Mouse (Mus musculus): ENCODE measurements around the gene Rmnd5b. TPM values are rescaled to one million over a fixed set of nuclear protein-coding genes. Genes with fewer than 3 reads are reported as not detected.
A peak's percentile ranks its signal among the peaks of the same experiment; 100 is the strongest.

Gene Rmnd5b
- polyA plus RNA-seq, 1 experiment = 27.4 TPM

DNA sequence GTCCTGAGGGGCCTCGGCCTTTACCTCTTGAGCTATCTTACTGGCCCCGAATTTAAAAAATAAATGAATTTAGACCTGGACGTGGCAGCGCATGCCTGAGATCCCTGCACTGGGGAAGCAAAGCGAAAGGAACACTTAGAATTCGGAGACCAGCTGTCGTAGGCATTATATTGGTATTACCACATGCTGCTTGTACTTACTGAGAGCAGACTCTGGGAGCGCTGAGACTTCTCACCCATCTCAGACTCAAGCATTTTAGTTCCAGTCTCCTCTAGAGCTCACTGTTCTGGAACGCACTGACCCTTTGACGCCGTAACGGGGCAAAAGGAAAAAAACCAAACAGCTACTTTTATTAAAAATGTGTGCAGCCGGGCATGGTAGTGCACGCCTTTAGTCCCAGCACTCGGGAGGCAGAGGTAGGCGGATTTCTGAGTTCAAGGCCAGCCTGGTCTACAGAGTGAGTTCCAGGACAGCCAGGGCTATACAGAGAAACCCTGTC, 26.2 kb upstream of the Rmnd5b start:
- Histone ChIP-seq H3K79me3 (ENCODE audit: low read depth) (no peaks in the 10 kb centered on the region), H3K36me3 (ENCODE audit: control insufficient read depth, insufficient read depth) (no peaks in the 10 kb centered on the region), H3ac (ENCODE audit: control insufficient read depth, insufficient read length, low read depth) (no peak overlapping the region), H3K79me2 (ENCODE audit: control insufficient read depth, insufficient read depth) (no peaks in the 10 kb centered on the region), H3K4me3 (ENCODE audit: insufficient read depth, poor library complexity, severe bottlenecking) (no peak overlapping the region), H3K27me3 (ENCODE audit: control insufficient read depth, insufficient read depth, insufficient read length) (no peaks in the 10 kb centered on the region)
- TF ChIP-seq CEBPB (IDR thresholded peaks at IDR 0.05; ENCODE audit: low read depth) (no peak), CTCF (IDR thresholded peaks at IDR 0.05; ENCODE audit: control insufficient read depth, insufficient read depth, insufficient read length) (no peak), USF1 (IDR thresholded peaks at IDR 0.05; ENCODE audit: low read depth) (no peak), MYOD1 (IDR thresholded peaks at IDR 0.05; ENCODE audit: control insufficient read depth, insufficient read length, low read depth) (no peak), MYOG (IDR thresholded peaks at IDR 0.05; ENCODE audit: control insufficient read depth, extremely low read depth, insufficient read length) (no peak), FOSL1 (IDR thresholded peaks at IDR 0.05; ENCODE audit: insufficient read depth, low read length, poor library complexity, severe bottlenecking) (no peak)

DNA sequence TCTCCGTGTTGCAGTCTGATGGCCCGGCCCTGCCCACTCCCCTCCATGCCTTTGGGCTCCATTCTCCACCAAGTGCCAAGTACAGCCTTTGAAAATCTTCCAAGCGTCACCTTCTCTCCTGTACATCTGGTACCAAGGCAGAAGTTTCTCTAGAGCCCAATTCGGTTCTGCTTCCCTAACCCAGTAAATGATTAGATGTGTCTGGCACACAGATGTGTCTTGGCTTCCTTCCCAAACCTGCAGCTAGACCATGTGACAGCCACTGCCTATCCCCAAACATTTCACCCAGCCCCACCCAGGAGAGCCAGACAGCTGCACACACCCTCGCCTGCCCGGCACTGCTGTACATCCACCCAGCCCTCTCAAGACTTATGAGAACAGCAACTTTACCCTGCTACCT, 23.0 kb upstream of the Rmnd5b start:
- TF ChIP-seq MYOD1 (IDR thresholded peaks at IDR 0.05; ENCODE audit: control insufficient read depth, insufficient read length, low read depth) = no peak
- peak; percentile 42 for TF ChIP-seq USF1 (IDR thresholded peaks at IDR 0.05; ENCODE audit: low read depth)
- Histone ChIP-seq H3ac (ENCODE audit: control insufficient read depth, insufficient read length, low read depth) (no peak overlapping the region), H3K79me2 (ENCODE audit: control insufficient read depth, insufficient read depth) (no peaks in the 10 kb centered on the region), H3K36me3 (ENCODE audit: control insufficient read depth, insufficient read depth) (no peaks in the 10 kb centered on the region), H3K79me3 (ENCODE audit: low read depth) (no peaks in the 10 kb centered on the region), H3K4me3 (ENCODE audit: insufficient read depth, poor library complexity, severe bottlenecking) (no peak overlapping the region), H3K27me3 (ENCODE audit: control insufficient read depth, insufficient read depth, insufficient read length) (no peaks in the 10 kb centered on the region)

DNA sequence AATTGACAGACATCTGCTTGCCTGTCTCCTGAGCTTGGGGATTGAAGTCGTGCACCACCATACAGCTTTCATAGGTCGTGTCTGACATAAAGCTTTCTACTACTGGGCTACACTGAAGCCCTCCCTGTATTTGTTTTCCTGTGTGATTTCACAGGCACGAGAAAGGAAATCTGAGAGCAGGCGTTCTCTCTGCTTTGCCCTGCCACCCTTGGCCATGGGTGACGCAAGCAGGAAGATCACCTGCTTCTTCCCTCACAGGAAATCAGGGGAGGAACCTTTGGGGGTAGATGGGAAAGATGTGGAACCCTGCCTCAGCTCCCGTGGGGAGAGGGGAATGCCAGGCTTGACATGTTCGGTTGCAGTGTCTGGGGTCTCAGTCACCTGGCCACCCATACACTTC, 22.6 kb upstream of the Rmnd5b start:
- Histone ChIP-seq H3ac (ENCODE audit: control insufficient read depth, insufficient read length, low read depth) (no peak overlapping the region), H3K27me3 (ENCODE audit: control insufficient read depth, insufficient read depth, insufficient read length) (no peaks in the 10 kb centered on the region), H3K79me3 (ENCODE audit: low read depth) (no peaks in the 10 kb centered on the region), H3K36me3 (ENCODE audit: control insufficient read depth, insufficient read depth) (no peaks in the 10 kb centered on the region), H3K79me2 (ENCODE audit: control insufficient read depth, insufficient read depth) (no peaks in the 10 kb centered on the region), H3K4me3 (ENCODE audit: insufficient read depth, poor library complexity, severe bottlenecking) (no peak overlapping the region)
- no peak for TF ChIP-seq CEBPB (IDR thresholded peaks at IDR 0.05; ENCODE audit: low read depth)
- TF ChIP-seq FOSL1 (IDR thresholded peaks at IDR 0.05; ENCODE audit: insufficient read depth, low read length, poor library complexity, severe bottlenecking) = no peak
- TF ChIP-seq MYOG (IDR thresholded peaks at IDR 0.05; ENCODE audit: control insufficient read depth, extremely low read depth, insufficient read length) = no peak
- TF ChIP-seq MAX (IDR thresholded peaks at IDR 0.05) = no peak
- no peak for TF ChIP-seq MYOD1 (IDR thresholded peaks at IDR 0.05; ENCODE audit: control insufficient read depth, insufficient read length, low read depth)
- TF ChIP-seq USF1 (IDR thresholded peaks at IDR 0.05; ENCODE audit: low read depth) = no peak
- TF ChIP-seq CTCF (IDR thresholded peaks at IDR 0.05; ENCODE audit: control insufficient read depth, insufficient read depth, insufficient read length) = no peak

DNA sequence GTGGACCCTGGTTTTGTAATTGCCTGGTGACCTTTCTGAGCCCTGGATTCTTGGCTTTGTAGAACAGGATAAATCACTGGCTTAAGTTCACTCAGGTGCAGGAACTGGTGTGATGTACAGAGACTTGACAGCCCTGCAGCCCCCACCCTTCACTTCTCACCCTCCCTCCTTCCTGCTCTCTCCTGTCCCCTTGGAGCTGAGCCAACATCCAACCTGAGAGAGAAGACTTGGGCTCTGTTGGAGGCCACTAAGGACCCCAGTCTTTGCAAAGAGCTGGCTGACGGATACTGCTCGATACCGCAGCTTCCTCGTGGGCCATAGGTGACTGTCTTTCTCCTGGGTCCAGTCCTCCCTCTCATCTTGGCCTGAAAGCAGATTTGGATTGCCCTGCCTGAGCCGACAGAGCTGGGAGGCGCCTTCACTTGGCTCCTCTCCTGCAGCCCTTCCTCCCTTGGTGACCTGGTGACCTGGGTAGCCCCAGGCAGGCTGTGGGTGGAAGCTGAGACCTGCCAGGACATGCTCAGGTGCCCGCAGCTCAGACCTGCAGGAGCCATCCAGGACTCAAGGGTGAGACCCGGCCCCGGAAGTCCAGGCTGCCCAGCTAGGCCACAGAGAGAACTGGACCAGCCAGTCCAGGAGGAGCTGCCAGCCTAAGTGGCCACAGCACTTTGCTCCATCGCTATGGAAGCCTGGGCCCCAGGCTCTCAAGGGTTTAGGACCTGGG, 21.3 kb upstream of the Rmnd5b start:
- Histone ChIP-seq H3K36me3 (ENCODE audit: control insufficient read depth, insufficient read depth) (no peaks in the 10 kb centered on the region), H3ac (ENCODE audit: control insufficient read depth, insufficient read length, low read depth) (no peak overlapping the region), H3K79me3 (ENCODE audit: low read depth) (no peaks in the 10 kb centered on the region), H3K27me3 (ENCODE audit: control insufficient read depth, insufficient read depth, insufficient read length) (no peaks in the 10 kb centered on the region), H3K79me2 (ENCODE audit: control insufficient read depth, insufficient read depth) (no peaks in the 10 kb centered on the region), H3K4me3 (ENCODE audit: insufficient read depth, poor library complexity, severe bottlenecking) (no peak overlapping the region)
- TF ChIP-seq MYOD1 (IDR thresholded peaks at IDR 0.05; ENCODE audit: control insufficient read depth, insufficient read length, low read depth) (no peak), CTCF (IDR thresholded peaks at IDR 0.05; ENCODE audit: control insufficient read depth, insufficient read depth, insufficient read length) (no peak), FOSL1 (IDR thresholded peaks at IDR 0.05; ENCODE audit: insufficient read depth, low read length, poor library complexity, severe bottlenecking) (no peak)

DNA sequence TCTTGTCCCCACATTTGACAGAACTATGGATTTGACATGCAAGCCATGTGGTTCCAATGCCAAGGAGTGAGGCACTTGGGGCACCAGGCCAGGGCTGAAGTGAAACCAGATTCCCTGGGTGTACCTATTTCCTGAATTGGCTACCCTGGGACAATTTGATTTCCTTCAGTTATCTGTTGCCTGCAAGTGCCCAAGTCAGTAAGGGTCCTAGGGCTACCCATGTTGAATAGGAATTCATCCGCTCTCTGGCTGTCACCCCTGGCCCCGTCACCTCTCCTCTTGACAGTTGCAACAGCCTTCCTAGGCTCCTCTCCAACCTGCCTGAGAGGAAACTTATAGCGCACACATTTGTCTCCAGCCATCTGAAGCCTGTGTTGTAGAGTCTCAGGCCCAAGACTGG, 19.2 kb upstream of the Rmnd5b start:
- TF ChIP-seq CTCF (IDR thresholded peaks at IDR 0.05; ENCODE audit: control insufficient read depth, insufficient read depth, insufficient read length) (no peak), MYOG (IDR thresholded peaks at IDR 0.05; ENCODE audit: control insufficient read depth, extremely low read depth, insufficient read length) (no peak), MYOD1 (IDR thresholded peaks at IDR 0.05; ENCODE audit: control insufficient read depth, insufficient read length, low read depth) (no peak), USF1 (IDR thresholded peaks at IDR 0.05; ENCODE audit: low read depth) (no peak), CEBPB (IDR thresholded peaks at IDR 0.05; ENCODE audit: low read depth) (no peak), MAX (IDR thresholded peaks at IDR 0.05) (no peak), FOSL1 (IDR thresholded peaks at IDR 0.05; ENCODE audit: insufficient read depth, low read length, poor library complexity, severe bottlenecking) (no peak)
- no peak overlapping the region for H3ac ChIP-seq (ENCODE audit: control insufficient read depth, insufficient read length, low read depth)
- H3K36me3 ChIP-seq (ENCODE audit: control insufficient read depth, insufficient read depth) = no peaks in the 10 kb centered on the region
- no peaks in the 10 kb centered on the region for H3K79me3 ChIP-seq (ENCODE audit: low read depth)
- H3K27me3 ChIP-seq (ENCODE audit: control insufficient read depth, insufficient read depth, insufficient read length) = no peaks in the 10 kb centered on the region
- no peak overlapping the region for H3K4me3 ChIP-seq (ENCODE audit: insufficient read depth, poor library complexity, severe bottlenecking)
- H3K79me2 ChIP-seq (ENCODE audit: control insufficient read depth, insufficient read depth) = no peaks in the 10 kb centered on the region

DNA sequence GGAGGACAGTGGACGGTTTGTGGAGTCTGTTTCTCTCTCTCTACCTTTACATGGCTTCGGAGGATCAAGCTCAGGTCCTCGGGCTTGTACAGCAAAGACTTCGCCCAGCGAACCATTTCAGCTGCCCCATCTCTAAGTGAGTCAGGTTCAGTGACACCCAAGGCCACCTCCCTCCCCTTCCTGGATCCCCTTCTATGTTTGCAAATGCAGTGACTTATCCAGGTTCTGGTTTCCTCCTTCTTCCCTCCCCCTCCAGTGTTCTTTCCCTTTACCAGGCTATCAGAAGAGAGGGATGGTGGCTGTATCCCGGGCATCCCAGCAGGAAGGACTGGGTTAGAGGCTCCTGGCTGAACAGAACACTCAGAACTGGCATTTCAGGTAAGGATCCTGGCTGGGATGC, 18.0 kb upstream of the Rmnd5b start:
- no peak overlapping the region for H3K4me3 ChIP-seq (ENCODE audit: insufficient read depth, poor library complexity, severe bottlenecking)
- no peak for TF ChIP-seq FOSL1 (IDR thresholded peaks at IDR 0.05; ENCODE audit: insufficient read depth, low read length, poor library complexity, severe bottlenecking)
- TF ChIP-seq USF1 (IDR thresholded peaks at IDR 0.05; ENCODE audit: low read depth) = no peak
- no peak for TF ChIP-seq MAX (IDR thresholded peaks at IDR 0.05)
- no peak for TF ChIP-seq MYOD1 (IDR thresholded peaks at IDR 0.05; ENCODE audit: control insufficient read depth, insufficient read length, low read depth)
- TF ChIP-seq MYOG (IDR thresholded peaks at IDR 0.05; ENCODE audit: control insufficient read depth, extremely low read depth, insufficient read length) = no peak
- TF ChIP-seq CTCF (IDR thresholded peaks at IDR 0.05; ENCODE audit: control insufficient read depth, insufficient read depth, insufficient read length) = no peak
- TF ChIP-seq CEBPB (IDR thresholded peaks at IDR 0.05; ENCODE audit: low read depth) = no peak
- H3ac ChIP-seq (ENCODE audit: control insufficient read depth, insufficient read length, low read depth) = no peak overlapping the region
- no peaks in the 10 kb centered on the region for H3K79me3 ChIP-seq (ENCODE audit: low read depth)
- no peaks in the 10 kb centered on the region for H3K27me3 ChIP-seq (ENCODE audit: control insufficient read depth, insufficient read depth, insufficient read length)
- no peaks in the 10 kb centered on the region for H3K36me3 ChIP-seq (ENCODE audit: control insufficient read depth, insufficient read depth)
- H3K79me2 ChIP-seq (ENCODE audit: control insufficient read depth, insufficient read depth) = no peaks in the 10 kb centered on the region

Measured in C2C12 (cell line).